Mouse (Mus musculus) skeletal muscle tissue, adult 2 months (tissue): ENCODE measurements at regions not wholly inside any gene's neighbourhood (a gene's known extent, or its start where the extent isn't known, plus 50 kb on each side); places are given as distances from the start of the nearest gene placed in this dataset.

Source experiments
- DNase-seq: peaks from one replicate; pipeline ENCODE4 v3.0.0-alpha.2; 2012; ENCODE audit warnings: low read depth, low spot score

DNA sequence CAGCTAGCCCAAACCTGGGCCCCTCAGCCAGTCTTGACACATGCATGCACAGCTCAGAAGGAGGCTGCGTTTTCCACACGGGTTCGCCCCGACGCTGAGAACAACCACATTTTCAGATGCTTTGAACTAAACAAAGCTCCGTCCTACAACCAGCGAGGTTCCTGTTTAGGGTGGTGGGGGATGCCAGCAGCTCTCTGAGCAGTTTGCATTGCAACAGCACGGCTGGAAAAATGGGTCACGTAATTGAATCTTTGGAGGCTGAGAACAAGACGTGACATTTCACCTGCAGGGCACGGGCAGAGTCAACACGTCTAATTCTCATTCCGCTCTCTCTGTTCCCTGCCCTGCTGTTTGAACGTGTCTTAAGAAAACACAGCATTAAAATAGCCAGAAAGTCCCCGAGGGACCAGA, 119.2 kb downstream of the Syk start:
- no peak for DNase-seq

DNA sequence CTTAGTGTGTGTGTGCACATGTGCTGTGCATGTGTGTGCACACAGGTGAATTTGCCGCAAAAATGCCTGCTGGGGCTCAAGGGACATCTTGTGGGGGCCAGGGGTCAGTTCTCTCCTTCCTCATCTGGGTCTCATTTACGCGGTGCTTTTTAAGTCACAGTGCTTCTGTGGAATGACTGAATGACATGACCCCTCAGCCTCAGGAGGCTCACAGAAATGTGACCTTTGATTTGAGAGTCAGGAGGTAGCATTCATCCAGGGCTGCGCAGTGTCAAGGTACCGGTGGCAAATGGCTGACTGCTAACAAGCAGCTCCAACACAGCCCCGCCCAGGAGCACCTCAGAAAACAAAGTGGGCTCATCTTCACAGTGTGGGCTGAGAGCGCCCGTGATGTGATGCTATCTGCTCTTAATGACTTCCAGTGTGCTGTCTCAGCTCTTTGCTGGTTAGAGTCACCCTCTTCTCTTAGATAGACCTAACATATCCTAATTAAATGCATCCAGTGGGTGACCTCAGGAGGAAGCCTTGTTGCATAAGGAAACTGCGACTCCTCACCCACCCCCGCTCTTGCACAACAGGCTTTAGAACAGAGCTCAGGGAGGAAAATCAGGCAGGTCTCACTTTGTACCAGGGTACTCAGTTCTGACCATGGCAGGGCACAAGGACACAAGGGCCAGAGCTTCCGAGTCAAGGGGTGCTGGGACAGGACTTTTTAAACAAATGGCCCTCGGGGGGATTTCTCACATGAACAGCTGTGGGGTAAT, 120.6 kb downstream of the Syk start:
- DNase-seq = no peak

DNA sequence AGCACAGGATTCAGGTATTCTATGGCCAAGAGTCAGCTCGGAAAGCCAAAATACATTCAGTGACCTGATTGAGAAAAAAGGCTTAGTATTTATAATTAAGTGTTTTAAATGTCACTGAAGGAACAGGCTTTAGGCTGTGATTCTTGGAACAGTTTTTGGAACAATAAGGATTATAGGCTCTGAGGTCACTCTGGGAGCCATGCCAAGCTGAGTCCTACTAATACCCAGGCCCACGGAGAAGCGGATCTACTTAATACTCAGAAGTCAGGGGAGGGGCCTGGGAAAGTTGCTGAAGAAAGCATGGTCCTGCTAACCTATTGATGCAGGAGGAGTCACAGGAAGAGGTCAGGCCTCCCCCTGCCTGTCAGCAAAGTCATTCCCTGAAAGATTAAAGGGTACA, 121.7 kb downstream of the Syk start:
- no peak for DNase-seq

DNA sequence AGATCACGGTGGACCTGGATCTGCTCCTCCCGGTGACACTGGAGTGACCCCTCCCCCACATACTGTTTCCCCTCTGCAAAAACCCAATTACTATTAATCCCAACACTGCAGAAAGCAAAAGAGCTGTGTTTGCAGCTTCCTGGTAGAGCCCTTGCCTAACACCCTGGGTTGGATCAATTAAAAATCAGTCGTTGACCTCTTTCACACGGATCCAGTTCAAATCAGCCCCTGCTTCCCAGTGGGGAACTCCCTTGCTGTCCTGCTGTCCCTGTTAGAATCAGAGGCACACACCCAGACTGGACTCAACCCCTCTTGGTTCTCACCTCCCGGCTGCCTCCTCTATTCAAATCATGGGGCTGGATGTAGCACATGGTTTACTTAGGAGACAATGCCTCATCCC, 126.6 kb downstream of the Syk start:
- no peak for DNase-seq

DNA sequence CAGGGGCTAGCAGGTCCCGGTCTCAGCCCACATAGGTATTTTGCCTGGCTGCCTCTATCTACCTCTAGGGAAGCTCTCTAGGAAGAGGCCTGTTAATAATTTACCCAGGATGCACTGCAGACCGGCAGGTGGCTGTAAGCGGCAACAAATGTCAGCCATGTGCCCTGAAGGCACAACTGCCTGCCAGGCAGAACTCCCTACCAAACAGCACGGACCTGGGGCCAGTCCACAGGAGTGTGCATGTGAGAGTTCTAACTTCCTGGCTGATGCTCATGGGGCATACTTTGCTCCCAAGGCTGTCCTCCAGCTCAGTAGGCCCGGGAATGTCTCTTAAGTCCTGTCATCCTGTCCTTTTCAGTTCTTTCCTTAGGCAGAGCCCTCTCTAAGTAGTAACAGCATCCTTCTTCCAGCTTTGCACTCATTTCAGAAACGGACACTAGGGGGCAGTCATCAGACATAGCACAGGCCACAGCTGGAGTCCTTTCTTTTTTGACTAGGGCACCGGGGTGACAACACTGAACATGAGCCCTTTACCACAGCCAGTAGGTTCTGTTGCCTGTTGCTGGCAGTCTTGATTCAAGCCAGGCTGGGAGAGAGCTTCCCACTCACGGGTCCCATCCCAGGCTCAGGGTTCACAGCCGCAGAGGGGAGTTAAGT, 128.9 kb downstream of the Syk start:
- peak; percentile 90 for DNase-seq

DNA sequence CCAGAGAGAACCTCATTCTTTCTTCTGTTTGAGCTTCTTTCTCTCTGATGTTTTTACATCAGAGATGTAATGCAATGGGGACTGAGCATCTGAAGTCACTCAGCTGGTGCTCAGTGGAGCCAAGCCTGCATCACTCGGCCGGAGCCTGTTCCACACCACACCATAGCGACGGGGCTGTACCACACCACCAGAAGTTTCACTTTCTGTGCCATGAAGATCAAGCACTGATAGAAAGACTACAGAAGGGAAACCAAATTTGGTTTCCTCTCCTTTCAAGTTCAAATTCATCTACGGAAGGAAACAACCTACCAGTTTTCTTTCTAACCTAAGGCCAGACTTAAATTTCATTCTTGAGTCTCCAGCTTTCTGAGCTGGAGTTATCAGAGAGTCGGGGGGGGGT, 138.5 kb downstream of the Syk start:
- DNase-seq = no peak

DNA sequence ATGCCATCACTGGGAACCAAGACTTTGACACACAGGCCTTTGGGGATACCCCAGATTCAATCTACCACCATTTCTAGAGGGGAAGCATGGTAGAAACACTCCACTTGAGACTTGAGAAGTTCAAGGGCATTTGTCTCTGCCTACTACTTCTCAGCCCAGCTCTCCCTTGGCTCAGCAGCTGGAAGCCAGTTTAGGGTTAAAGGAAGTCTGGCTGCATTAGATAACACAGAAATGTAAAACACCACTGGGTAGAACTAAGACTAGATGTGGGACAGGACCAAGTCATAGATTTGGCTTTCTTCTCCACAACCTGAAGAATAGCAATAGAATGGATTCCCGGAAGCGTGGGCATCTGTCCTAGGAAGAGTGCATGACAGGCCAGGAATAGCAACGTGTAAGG, 139.7 kb downstream of the Syk start:
- no peak for DNase-seq

DNA sequence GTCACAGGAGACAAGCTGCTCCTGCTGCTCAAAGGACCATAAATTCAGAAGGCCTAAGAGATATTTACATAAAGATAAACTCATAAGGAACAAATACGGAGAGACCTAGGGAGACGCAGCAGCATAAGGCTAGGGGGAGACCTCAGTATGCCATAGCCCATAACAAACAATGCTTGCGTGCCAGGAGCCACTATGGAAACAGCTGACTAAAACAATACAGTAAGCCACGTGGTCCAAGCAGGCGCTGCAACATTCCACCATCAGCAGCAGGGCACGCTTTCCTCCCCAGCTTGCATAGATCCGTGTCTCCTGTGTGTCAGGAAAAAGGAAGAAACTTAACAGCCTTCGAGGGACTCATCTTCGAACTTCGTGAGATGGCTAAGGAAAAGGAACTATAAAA, 143.1 kb downstream of the Syk start:
- no peak for DNase-seq

DNA sequence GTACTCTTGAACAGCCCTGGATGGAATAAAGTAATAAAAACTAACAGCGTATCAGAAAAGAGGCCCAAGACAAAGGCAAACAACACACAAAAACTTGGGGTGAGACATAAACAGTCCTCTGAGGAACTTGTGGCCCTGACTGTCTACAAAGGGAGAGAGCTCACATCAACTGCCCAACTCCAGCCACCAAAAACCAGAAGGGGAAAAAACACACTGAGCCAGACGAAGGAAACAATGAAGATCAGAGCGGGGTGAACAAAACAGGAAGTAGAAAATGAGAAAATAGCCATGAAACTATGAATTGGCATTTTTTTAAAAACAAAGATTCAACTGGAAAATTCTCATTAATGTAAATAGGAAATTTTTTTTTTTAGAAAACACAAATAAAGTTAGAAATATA, 143.6 kb downstream of the Syk start:
- DNase-seq = no peak

DNA sequence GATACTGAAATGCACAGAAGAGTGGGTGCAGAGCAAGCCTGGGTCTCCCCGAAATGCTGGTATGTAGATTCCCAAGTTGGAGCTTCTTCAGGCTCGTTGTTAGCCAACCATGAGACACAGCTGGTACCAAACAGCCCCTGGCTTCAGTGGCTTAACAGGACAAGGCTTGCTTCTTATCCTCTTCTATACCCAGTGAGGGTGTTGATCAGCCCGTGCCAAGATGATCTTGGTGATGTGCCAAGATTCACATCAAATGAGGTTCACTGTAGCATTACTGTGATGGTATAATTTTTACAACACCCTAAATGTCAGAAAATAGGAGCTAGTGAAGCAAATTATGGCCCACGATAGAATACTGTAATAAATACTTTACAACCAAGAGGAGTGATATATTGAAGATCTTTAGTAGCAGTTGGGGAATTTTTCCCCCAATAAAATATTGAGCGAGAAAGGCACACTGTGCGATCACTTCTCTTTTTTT, 152.5 kb downstream of the Syk start:
- no peak for DNase-seq

DNA sequence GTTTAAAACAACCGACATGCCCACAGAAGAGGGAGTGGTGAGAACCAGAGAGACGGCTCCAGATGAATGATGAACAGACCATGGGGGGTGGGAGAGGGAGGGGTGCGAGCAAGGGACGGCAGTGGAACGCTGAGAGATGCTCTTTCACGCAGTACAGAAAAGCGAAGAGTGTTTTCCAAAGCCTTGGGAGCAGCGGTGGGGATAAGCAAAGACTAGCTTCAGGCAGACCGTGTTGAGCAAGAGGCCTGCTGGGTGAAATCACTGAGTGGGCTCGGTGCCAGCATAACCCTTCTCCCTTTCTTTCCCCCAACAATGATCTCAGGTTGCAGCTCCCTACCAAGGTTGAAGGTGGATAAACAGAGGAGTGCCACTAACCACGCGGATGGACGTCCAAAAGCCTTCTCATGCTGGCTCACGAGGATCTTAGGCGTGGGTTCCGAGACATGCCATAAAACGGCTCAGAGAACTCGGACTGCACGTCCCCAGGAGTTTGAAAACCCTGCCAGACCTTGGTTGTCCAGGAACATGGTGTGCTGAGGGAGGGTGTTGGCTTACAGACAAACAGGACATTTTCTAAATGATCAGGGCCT, 153.1 kb downstream of the Syk start:
- DNase-seq = peak; percentile 96

DNA sequence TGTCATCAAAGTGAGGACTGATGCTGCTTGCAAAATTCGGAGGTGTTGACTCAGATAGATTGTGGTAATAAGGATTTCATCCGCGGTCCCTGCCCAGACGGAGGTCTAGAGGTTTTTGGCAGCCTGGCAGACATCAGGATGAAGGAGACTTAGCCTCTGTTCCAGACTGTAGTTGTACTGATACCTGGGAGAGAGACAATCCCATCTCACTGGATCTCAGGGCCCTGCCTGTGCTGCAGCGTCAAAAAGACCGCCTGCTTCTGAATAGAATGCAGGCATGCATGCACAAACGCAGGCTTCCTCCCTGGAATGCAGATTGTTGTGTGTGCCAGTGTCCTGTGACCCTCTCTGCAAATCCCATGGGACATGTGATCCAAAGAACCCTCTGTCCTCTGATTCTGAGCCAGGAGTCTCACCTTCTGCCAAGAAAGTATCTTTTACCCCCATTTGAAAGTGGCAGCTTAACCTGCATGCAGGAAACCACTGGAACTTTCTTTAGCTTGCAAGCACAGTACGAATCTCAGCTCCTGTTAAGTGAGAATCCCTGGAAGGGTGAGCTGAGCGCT, 155.2 kb downstream of the Syk start:
- DNase-seq = peak; percentile 88

DNA sequence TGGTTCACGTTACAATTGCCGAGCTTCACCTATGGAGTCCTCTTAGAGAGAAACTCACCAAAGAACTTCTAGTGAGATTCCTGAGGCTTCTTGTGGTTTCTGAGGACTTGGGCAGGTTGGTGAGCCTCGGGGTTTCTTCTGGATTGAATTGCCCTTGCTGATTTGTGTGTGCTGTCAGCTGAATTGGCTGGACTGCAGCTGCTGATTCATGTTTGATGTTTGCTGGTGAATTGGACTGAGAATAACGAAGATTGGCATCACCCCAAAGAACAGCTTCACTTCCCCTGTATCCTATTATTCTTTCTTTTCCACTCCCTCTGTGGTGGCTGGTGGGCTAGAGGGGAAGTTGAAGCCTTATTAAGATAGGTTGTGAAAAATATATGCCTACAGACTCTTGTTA, 158.4 kb downstream of the Syk start:
- DNase-seq = no peak

DNA sequence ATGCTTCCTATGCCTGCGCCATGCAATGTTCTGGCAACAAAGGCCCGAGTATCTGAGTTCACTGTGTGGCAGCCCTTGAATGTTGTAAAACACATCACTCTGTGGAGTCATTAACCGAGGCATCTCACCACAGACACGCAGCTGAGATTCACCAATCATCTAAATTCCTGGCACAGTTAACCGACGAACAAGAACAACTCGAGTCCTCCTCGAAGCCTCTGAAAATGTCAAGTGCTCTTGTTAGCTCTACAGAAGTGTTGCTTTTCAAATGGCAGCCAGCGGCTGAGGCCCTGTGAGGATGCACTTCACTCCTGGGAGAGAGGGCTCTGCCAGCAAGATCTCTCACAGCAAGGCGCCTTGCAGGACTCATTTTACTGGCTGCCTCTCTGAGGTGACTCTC, 173.0 kb downstream of the Syk start:
- DNase-seq = no peak

DNA sequence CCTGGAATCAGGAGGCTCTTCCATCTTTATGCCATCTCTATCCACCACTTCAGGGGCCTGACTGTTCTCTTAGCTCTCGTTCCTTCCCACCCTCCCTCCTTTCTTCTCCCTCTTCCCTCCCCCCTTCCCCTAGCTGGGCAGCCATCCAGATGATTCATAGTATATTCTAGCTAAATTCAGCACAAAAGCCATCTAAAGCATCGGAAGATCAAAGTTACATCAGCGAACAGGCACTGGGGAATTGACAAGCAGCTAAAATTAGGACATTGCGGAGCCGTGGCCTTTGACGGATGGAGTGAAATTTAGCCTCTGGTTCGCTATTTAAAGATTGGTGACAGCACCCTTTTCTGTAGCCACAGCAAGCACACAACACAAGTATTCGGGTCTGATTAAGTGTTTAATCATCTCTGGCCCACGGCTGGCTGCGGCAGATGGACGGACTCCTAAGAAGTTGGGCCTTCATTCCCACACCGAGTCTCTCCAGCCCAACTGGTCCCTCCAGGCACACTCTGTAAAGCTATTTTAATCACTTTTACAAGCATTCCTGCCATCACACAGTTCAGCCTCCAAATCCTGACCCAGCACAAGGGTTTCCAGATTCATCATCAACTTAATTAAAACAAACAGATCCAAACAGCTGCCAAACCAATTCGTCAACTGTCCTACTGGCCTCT, 163.8 kb downstream of the Auh start:
- peak; percentile 89 for DNase-seq

DNA sequence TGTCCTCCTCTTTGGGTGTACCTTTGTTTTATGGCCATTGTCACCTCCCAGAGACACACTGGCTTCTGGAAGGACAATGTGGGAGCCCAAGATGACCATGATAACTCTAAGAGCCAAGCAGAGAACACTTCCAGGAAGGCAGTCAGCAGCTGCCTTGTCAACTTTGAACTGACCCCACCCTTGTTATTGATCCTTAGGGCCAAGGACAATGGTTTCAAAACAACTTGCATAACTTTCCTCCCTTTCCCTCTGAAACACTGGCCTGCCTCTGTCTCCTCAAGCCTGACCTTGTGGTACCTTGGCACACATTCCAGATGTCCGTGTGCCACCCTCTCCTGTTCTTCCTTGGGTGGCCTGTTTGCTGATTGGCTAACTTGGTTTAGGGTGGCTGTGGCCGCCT, 163.2 kb downstream of the Auh start:
- peak; percentile 57 for DNase-seq

DNA sequence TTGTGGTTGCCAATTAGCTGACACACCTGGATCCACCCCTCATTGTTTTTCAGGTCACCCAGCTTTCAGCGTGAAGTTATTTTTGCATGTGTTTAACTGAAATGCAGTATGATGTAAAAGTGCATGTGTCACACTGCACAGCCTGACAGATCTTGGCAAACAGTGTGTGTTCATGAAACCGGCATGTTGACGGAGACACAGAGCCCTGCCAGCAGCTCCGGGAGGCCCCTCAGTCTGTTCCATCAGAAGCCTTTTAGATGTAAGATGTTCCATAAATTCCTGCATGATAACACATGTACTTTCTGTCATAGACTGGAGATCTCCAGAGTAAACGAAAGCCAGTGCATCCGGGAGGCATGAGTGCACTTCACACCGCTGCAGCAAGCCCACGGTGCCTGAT, 159.5 kb downstream of the Auh start:
- no peak for DNase-seq

DNA sequence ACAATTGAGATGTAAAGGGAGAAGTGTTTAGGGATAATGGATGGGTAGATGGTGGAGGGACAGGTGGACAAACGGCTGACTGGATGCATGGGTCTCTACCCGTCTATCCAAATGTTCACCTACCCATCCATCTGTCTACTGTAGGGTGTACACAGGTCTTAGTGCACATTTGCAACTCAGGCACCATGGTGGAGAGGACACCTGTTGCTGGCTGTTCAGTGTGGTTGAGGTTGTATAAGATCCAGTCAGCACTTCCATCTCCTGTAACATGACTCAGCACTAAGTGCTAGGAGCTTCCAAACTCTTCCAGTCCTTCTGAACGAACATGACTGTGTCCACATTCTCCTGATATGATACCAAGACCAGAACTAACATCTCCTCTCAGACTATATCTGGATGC, 158.0 kb downstream of the Auh start:
- DNase-seq = no peak

DNA sequence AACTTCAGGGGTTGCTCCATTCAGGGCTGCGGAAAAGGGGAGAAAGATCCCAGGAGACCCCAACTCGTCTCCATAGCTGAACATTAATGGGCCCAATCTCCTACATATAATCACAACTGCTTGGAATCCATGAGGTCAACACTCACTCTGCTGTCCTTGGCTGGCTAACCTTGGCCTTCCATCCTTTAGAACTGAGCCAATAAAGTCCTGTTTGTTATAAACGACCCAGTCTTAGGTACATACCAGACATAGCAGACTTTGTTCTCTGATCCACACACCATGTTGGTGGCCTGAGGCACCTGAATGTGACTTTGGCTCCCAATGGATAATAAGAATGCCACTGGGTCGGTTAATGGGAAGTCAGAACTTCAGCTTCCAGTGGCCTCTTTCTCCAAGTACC, 157.4 kb downstream of the Auh start:
- no peak for DNase-seq

DNA sequence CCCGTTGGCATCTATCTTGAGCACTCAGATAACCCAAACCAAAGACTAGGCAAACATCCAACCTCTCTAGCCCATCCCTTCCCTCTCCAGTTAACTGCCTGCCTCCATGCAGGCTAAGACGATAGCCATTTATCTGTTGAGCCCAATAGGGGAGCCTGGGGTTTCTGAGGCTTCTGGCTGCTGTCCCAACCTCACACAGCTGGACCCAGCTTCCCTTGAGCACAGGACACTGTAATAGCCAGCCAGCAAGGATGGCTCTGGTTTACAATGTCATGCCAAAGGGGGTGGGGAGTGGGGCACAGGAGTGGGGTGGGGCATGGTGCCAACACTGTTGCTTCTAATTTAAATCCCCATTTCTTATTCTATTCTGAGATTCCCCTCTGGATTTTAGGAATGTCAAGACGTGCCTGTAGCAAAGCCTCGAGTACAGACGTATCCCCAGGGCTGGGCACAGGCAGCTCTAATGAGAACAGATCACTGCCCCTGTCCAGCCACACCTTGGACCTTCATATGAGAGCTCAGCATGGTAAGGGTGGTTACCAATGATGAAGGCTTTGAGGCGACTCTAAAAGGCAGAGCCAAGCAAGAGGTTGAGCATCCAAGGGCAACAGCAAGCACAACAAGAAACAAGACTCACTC, 152.0 kb downstream of the Auh start:
- no peak for DNase-seq

DNA sequence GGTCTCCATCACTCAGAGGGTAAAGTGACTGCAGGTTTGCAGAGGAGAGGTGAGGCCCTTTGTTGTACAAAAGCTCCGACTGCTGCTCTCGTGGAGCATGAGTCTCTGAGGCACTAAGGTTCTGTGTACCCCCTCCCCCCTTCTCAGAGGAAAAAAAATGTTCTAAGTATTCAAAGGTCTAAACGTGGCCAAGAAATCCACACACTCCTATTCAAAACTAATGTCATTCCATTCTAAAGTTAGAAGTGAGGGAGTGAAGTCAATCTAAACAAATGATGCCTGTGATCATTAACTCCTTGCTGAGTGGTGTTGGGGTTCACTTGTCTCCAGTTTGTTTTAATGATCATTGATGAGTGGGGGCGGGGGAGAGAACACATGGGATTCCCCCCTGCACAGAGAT, 150.6 kb downstream of the Auh start:
- no peak for DNase-seq
